Mouse (Mus musculus): Measurements from ENCODE around the gene Calr4.

GRCm38 (mm10) chr4:109203931-109204330, 30.4 kb upstream of the Calr4 start:
- TF ChIP-seq CTCF (IDR thresholded peaks at IDR 0.05; ENCODE audit: low read depth, low read length) (no peak), TAL1 (conservative IDR thresholded peaks at IDR 0.05; ENCODE audit: low read depth, low read length) (no peak), GATA1 (IDR thresholded peaks at IDR 0.05; ENCODE audit: borderline replicate concordance, low read length) (no peak), GATA2 (IDR thresholded peaks at IDR 0.05; ENCODE audit: borderline replicate concordance, low read depth, low read length) (no peak), POLR2AphosphoS5 (IDR thresholded peaks at IDR 0.05; ENCODE audit: insufficient replicate concordance, low read depth, low read length) (no peak)
